Mouse (Mus musculus) E14TG2a.4 (cell line): ENCODE measurements around the gene Chd9.

ENCODE experiments used
- H3K27me3 ChIP-seq: 2 replicates; pipeline ENCODE4 v1.6.1; 2014; ENCODE audit warnings: low read length, control low read depth; ENCODE audit not compliant: insufficient read depth
- H3K36me3 ChIP-seq: 2 replicates; pipeline ENCODE4 v1.6.1; 2014; ENCODE audit warnings: low read length, control low read depth; ENCODE audit not compliant: insufficient read depth
- H3K4me1 ChIP-seq: replicated peaks from 2 replicates; pipeline ENCODE4 v1.6.1; 2014; ENCODE audit warnings: low read depth, low read length, control low read depth
- H3K4me3 ChIP-seq: replicated peaks from 2 replicates; pipeline ENCODE4 v1.5.1; 2014; ENCODE audit warnings: mild to moderate bottlenecking, low read length
- H3K9me3 ChIP-seq: 2 replicates; pipeline ENCODE4 v1.6.1; 2014; ENCODE audit warnings: low read length, control low read depth
- CTCF ChIP-seq: conservative IDR thresholded peaks from 2 replicates; pipeline ENCODE4 v1.5.1; 2014; ENCODE audit warnings: low read length
- NANOG ChIP-seq: IDR thresholded peaks from 2 replicates; pipeline ENCODE4 v1.6.1; 2014; ENCODE audit warnings: borderline replicate concordance, low read length, mixed read lengths
- POU5F1 ChIP-seq: IDR thresholded peaks from 2 replicates; pipeline ENCODE4 v1.6.1; 2014; ENCODE audit warnings: low read length, borderline replicate concordance

The Chd9 gene

GRCm38 (mm10) chr8:91054418-91054817, 226.3 kb downstream of the Chd9 start:
- peaks cover 60% of the 10 kb centered on the region for H3K36me3 ChIP-seq
- H3K4me3 ChIP-seq, result no peak overlapping the region
- peaks cover 22% of the 10 kb centered on the region for H3K4me1 ChIP-seq
- H3K9me3 ChIP-seq, result no peaks in the 10 kb centered on the region
- H3K27me3 ChIP-seq, result no peaks in the 10 kb centered on the region
- TF ChIP-seq CTCF (no peak), NANOG (no peak), POU5F1 (no peak)

- H3K36me3 ChIP-seq, result peaks cover 37% of the 10 kb centered on the region
- no peak overlapping the region for H3K4me3 ChIP-seq
- peaks cover 38% of the 10 kb centered on the region for H3K4me1 ChIP-seq
- TF ChIP-seq POU5F1, result no peak
- no peak for TF ChIP-seq NANOG
- TF ChIP-seq CTCF, result no peak
- H3K27me3 ChIP-seq, result no peaks in the 10 kb centered on the region
- no peaks in the 10 kb centered on the region for H3K9me3 ChIP-seq
Observed at GRCm38 (mm10) chr8:91056848-91057247, 228.7 kb downstream of the Chd9 start.

- Histone ChIP-seq H3K27me3 (no peaks in the 10 kb centered on the region), H3K36me3 (peaks cover 20% of the 10 kb centered on the region; the same call in 1 of the 2 replicates), H3K4me3 (no peak overlapping the region), H3K4me1 (peaks cover 38% of the 10 kb centered on the region), H3K9me3 (no peaks in the 10 kb centered on the region)
- TF ChIP-seq NANOG, result no peak
- no peak for TF ChIP-seq POU5F1
- TF ChIP-seq CTCF, result no peak
Observed at GRCm38 (mm10) chr8:91059086-91059578, 231.0 kb downstream of the Chd9 start.

GRCm38 (mm10) chr8:91059884-91060510, 231.8 kb downstream of the Chd9 start:
- no peak overlapping the region for H3K4me3 ChIP-seq
- no peaks in the 10 kb centered on the region for H3K9me3 ChIP-seq
- H3K4me1 ChIP-seq, result peaks cover 38% of the 10 kb centered on the region
- TF ChIP-seq POU5F1 (no peak), CTCF (no peak)
- H3K36me3 ChIP-seq, result peaks cover 16% of the 10 kb centered on the region; the same call in 1 of the 2 replicates
- no peaks in the 10 kb centered on the region for H3K27me3 ChIP-seq

- Histone ChIP-seq H3K36me3 (peaks cover 9% of the 10 kb centered on the region; the same call in 1 of the 2 replicates), H3K9me3 (no peaks in the 10 kb centered on the region), H3K27me3 (no peaks in the 10 kb centered on the region), H3K4me3 (peak overlapping the region; percentile 76), H3K4me1 (peaks cover 34% of the 10 kb centered on the region)
- TF ChIP-seq POU5F1 (no peak), NANOG (no peak), CTCF (no peak)
Observed at GRCm38 (mm10) chr8:91060555-91061471, 232.7 kb downstream of the Chd9 start.

GRCm38 (mm10) chr8:91065179-91065578, 237.0 kb downstream of the Chd9 start:
- H3K27me3 ChIP-seq, result no peaks in the 10 kb centered on the region
- TF ChIP-seq CTCF (no peak), POU5F1 (no peak), NANOG (no peak)
- no peaks in the 10 kb centered on the region for H3K36me3 ChIP-seq
- H3K9me3 ChIP-seq, result no peaks in the 10 kb centered on the region
- peaks cover 36% of the 10 kb centered on the region for H3K4me1 ChIP-seq
- H3K4me3 ChIP-seq, result no peak overlapping the region

GRCm38 (mm10) chr8:91069407-91069806, 241.3 kb downstream of the Chd9 start:
- H3K27me3 ChIP-seq, result no peaks in the 10 kb centered on the region
- H3K4me3 ChIP-seq, result peak overlapping the region; percentile 92
- no peaks in the 10 kb centered on the region for H3K9me3 ChIP-seq
- no peaks in the 10 kb centered on the region for H3K36me3 ChIP-seq
- TF ChIP-seq POU5F1 (no peak), NANOG (no peak), CTCF (no peak)
- H3K4me1 ChIP-seq, result peaks cover 51% of the 10 kb centered on the region

- H3K27me3 ChIP-seq, result no peaks in the 10 kb centered on the region
- TF ChIP-seq NANOG (no peak), POU5F1 (no peak), CTCF (no peak)
- peak within 1 kb of the TSS; percentile 92 for H3K4me3 ChIP-seq
- H3K9me3 ChIP-seq, result no peaks in the 10 kb centered on the region
- H3K36me3 ChIP-seq, result no peaks in the 10 kb centered on the region
- peaks cover 51% of the 10 kb centered on the region for H3K4me1 ChIP-seq
Observed at GRCm38 (mm10) chr8:91069834-91070233, 241.7 kb downstream of the Chd9 start, which contains the start of gene Rbl2. Gene Rbl2 (plus strand): TSS chr8:91070057.

- H3K36me3 ChIP-seq, result peaks cover 2% of the 10 kb centered on the region; the same call in 1 of the 2 replicates
- H3K9me3 ChIP-seq, result no peaks in the 10 kb centered on the region
- H3K4me3 ChIP-seq, result peak overlapping the region; percentile 92
- TF ChIP-seq CTCF, result no peak
- no peak for TF ChIP-seq NANOG
- TF ChIP-seq POU5F1, result no peak
- H3K27me3 ChIP-seq, result no peaks in the 10 kb centered on the region
- peaks cover 51% of the 10 kb centered on the region for H3K4me1 ChIP-seq
Observed at GRCm38 (mm10) chr8:91070275-91070859, 242.2 kb downstream of the Chd9 start.
